Mouse (Mus musculus): ENCODE results near the gene Cyp2d22. TPM values are rescaled to one million over a fixed set of nuclear protein-coding genes. Genes with fewer than 3 reads are reported as not detected.
A peak's percentile ranks its signal among the peaks of the same experiment; 100 is the strongest.

Cyp2d22 gene
- polyA plus RNA-seq, 1 experiment from 2014 or later = 10.9 TPM

DNA sequence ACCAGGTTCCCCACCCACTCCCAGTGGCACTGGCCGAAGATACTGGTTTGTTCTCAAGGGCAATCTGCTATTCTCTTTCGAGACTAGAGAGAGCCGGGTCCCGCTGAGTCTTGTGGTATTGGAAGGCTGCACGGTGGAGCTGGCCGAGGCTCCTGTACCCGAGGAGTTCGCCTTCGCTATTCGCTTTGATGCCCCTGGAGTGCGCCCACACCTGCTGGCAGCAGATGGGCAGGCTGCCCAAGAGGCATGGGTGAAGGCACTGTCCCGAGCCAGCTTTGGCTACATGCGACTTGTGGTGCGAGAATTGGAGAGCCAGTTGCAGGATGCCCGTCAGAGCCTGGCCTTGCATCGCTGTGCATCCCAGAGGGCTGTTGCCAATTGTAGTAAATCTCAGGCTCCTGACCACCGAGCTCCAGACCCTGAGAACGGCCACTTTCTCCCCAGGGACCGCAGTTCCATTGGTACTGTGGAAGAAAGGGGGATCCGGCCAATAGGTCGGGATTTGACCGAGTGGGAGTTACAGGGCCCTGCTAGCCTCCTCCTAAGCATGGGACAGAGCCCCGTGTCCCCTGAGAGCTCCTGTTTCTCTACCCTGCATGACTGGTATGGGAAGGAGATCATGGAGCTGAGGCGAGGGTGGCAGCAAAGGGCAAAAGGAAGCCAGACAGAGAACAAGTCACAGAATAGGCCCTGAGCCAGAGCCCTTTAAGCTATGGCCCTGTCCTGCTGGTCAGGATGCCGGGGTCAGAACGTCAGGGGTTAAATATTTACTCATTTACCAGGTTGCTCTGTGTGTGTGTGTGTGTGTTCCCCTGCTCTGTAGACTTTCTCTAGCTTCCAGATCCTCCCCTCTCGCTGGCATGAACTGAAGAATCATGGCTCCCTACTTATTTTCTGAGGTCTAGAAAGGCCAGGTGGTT is 36.4 kb downstream of the Cyp2d22 start:
- no peak overlapping the region for H3K4me2 ChIP-seq (replicated peaks)
- no peak for ATAC-seq (ENCODE audit: insufficient number of reproducible peaks, insufficient read depth, low FRiP score, low TSS enrichment)
- peaks cover 10% of the 10 kb centered on the region for H3K36me3 ChIP-seq
- H3K4me3 ChIP-seq = no peak overlapping the region
- peaks cover 29% of the 10 kb centered on the region for H3K4me1 ChIP-seq
- H3K9me3 ChIP-seq = no peaks in the 10 kb centered on the region
- no peak overlapping the region for H3K27ac ChIP-seq
- H3K9ac ChIP-seq = no peak overlapping the region
- WGBS = 89% methylated on average over 27 of the region's 27 CpGs
- H3K27me3 ChIP-seq = no peaks in the 10 kb centered on the region

- H3K27ac ChIP-seq = 0 out of 2 replicates have a peak overlapping the region, but pooled peaks have one; percentile 67
- no peaks in the 10 kb centered on the region for H3K27me3 ChIP-seq
- no peak for ATAC-seq (ENCODE audit: insufficient number of reproducible peaks, insufficient read depth, low FRiP score, low TSS enrichment)
- no peak overlapping the region for H3K9ac ChIP-seq
- H3K4me3 ChIP-seq = no peak overlapping the region
- H3K4me1 ChIP-seq = peaks cover 33% of the 10 kb centered on the region
- no peaks in the 10 kb centered on the region for H3K36me3 ChIP-seq
- H3K4me2 ChIP-seq (replicated peaks) = no peak overlapping the region
- 72% methylated on average over 5 of the region's 5 CpGs for WGBS
- H3K9me3 ChIP-seq = no peaks in the 10 kb centered on the region
Measured at GRCm38 (mm10) chr15:82342543-82342935, 37.5 kb downstream of the Cyp2d22 start.

- WGBS = 60% methylated on average over 15 of the region's 15 CpGs
- Histone ChIP-seq H3K4me3 (peak overlapping the region; percentile 48), H3K27me3 (no peaks in the 10 kb centered on the region), H3K27ac (peak overlapping the region; percentile 67), H3K9me3 (no peaks in the 10 kb centered on the region), H3K9ac (peak overlapping the region; percentile 79; the same call in 1 of the 2 replicates), H3K4me1 (peaks cover 32% of the 10 kb centered on the region), H3K4me2 (replicated peaks) (peak overlapping the region; percentile 76), H3K36me3 (no peaks in the 10 kb centered on the region)
- no peak for ATAC-seq (ENCODE audit: insufficient number of reproducible peaks, insufficient read depth, low FRiP score, low TSS enrichment)
Measured at GRCm38 (mm10) chr15:82341675-82342542, 38.2 kb downstream of the Cyp2d22 start.

DNA sequence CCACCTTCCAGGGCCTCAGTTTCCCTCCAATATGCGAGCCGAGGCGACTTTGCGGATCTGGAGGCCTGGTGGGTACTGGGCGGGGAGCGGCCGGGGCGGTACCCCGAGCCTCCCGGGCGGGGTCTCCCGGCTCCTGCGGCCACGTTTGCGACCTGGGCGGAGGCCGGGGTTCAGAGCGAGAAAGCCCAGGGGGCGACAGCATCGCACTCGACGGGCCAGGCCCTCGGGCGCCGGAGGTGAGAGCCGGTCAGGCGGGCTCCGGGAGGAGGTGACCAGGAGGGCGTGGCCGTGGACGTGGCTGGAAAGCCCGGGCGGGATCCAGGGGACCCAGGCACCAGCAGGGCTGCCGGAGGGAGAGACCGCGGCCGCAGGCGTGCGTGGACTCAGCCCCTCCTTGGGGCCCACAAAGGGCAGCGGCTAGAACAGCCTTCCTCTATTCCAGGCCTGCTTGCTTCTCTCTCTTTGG is 39.0 kb downstream of the Cyp2d22 start:
- H3K27ac ChIP-seq = peak overlapping the region; percentile 67
- H3K27me3 ChIP-seq = no peaks in the 10 kb centered on the region
- 2% methylated on average over 40 of the region's 40 CpGs for WGBS
- H3K4me2 ChIP-seq (replicated peaks) = peak overlapping the region; percentile 76
- H3K4me1 ChIP-seq = peaks cover 31% of the 10 kb centered on the region
- peaks cover 4% of the 10 kb centered on the region; the same call in 1 of the 2 replicates for H3K36me3 ChIP-seq
- peak overlapping the region; percentile 79 for H3K9ac ChIP-seq
- no peaks in the 10 kb centered on the region for H3K9me3 ChIP-seq
- H3K4me3 ChIP-seq = peak overlapping the region; percentile 48
- no peak for ATAC-seq (ENCODE audit: insufficient number of reproducible peaks, insufficient read depth, low FRiP score, low TSS enrichment)

GRCm38 (mm10) chr15:82340414-82341035 is 39.5 kb downstream of the Cyp2d22 start:
- H3K27me3 ChIP-seq = no peaks in the 10 kb centered on the region
- H3K27ac ChIP-seq = peak overlapping the region; percentile 67
- no peak for ATAC-seq (ENCODE audit: insufficient number of reproducible peaks, insufficient read depth, low FRiP score, low TSS enrichment)
- peak overlapping the region; percentile 48 for H3K4me3 ChIP-seq
- H3K9me3 ChIP-seq = no peaks in the 10 kb centered on the region
- WGBS = 39% methylated on average over 21 of the region's 21 CpGs
- peak overlapping the region; percentile 76 for H3K4me2 ChIP-seq (replicated peaks)
- peaks cover 31% of the 10 kb centered on the region for H3K4me1 ChIP-seq
- H3K9ac ChIP-seq = peak overlapping the region; percentile 79
- H3K36me3 ChIP-seq = peaks cover 7% of the 10 kb centered on the region; the same call in 1 of the 2 replicates

GRCm38 (mm10) chr15:82339634-82340254 is 40.3 kb downstream of the Cyp2d22 start:
- Histone ChIP-seq H3K27ac (no peak overlapping the region), H3K4me3 (no peak overlapping the region), H3K4me2 (replicated peaks) (no peak overlapping the region), H3K9me3 (no peaks in the 10 kb centered on the region), H3K9ac (no peak overlapping the region), H3K27me3 (no peaks in the 10 kb centered on the region), H3K4me1 (peaks cover 31% of the 10 kb centered on the region), H3K36me3 (peaks cover 15% of the 10 kb centered on the region)
- no peak for ATAC-seq (ENCODE audit: insufficient number of reproducible peaks, insufficient read depth, low FRiP score, low TSS enrichment)
- WGBS = 66% methylated on average over 8 of the region's 8 CpGs

DNA sequence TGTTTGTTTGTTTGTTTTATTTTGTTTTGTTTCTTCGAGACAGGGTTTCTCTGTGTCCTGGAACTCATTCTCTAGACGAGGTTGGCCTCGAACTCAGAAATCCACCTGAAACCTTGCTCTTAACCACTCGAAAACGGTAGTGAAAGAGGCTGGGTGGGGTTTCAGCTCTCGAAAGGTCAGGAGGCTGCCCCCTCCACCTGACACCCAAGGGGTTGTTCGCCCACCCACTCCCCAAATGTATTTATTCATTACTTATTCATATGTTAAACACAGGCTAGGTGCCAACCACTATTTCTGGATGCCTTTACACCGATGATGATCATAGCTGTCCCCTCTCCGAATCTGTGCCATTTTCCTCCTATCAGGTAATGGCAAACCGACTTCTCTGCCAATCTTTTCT is 40.9 kb downstream of the Cyp2d22 start:
- Histone ChIP-seq H3K4me3 (peak overlapping the region; percentile 48), H3K36me3 (peaks cover 21% of the 10 kb centered on the region), H3K4me2 (replicated peaks) (peak overlapping the region; percentile 63), H3K27me3 (no peaks in the 10 kb centered on the region), H3K4me1 (peaks cover 31% of the 10 kb centered on the region), H3K27ac (no peak overlapping the region), H3K9ac (peak overlapping the region; percentile 60; the same call in 1 of the 2 replicates), H3K9me3 (no peaks in the 10 kb centered on the region)
- WGBS = 55% methylated on average over 10 of the region's 10 CpGs
- no peak for ATAC-seq (ENCODE audit: insufficient number of reproducible peaks, insufficient read depth, low FRiP score, low TSS enrichment)

DNA sequence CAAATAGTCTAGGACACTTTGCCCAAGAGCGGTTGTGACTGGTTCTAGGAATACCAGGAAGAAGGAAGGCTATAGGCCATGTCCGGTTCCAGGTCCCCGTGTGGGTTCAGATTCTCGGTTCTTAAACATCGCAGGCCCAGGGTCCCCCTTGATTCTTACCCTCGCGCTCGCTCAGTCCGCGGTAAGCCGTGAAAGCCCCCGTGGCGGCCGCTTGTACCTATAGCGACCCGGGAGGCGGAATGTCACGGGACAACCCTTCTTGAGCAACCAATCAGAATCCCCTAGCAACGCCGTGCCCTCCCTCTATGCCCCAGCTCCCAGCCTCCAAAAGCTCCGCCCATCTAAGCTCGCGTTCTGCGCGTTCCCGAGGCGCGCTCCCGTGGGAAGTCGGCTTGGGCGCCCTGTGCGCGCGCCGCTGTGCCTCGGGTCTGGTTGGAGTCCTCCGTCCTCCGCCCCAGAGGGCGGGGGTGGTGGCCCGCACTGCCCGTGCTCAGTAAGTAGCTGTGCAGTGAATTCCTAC is 41.4 kb downstream of the Cyp2d22 start, which contains the start of the genes Naga, Pheta2 and Smdt1:
Naga (minus strand) TSS at position 333 of the 520 bp plus-strand sequence.
Pheta2 (plus strand) TSS at position 350 of the 520 bp plus-strand sequence.
Smdt1 (plus strand) TSS at position 367 of the 520 bp plus-strand sequence.
- Histone ChIP-seq H3K27me3 (no peaks in the 10 kb centered on the region), H3K4me3 (peak within 1 kb of the TSS; percentile 48), H3K36me3 (peaks cover 24% of the 10 kb centered on the region), H3K9me3 (no peaks in the 10 kb centered on the region), H3K27ac (peak within 1 kb of the TSS; percentile 13; the same call in 1 of the 2 replicates), H3K4me2 (replicated peaks) (peak within 1 kb of the TSS; percentile 63), H3K9ac (peak within 1 kb of the TSS; percentile 60), H3K4me1 (peaks cover 31% of the 10 kb centered on the region)
- under 1% methylated on average over 41 of the region's 41 CpGs for WGBS
- peak; percentile 72; the same call in 1 of the 2 replicates for ATAC-seq (ENCODE audit: insufficient number of reproducible peaks, insufficient read depth, low FRiP score, low TSS enrichment)

- 36% methylated on average over 4 of the region's 4 CpGs for WGBS
- 0 out of 2 replicates have a peak overlapping the region, but pooled peaks have one; percentile 13 for H3K27ac ChIP-seq
- H3K4me3 ChIP-seq = peak overlapping the region; percentile 48
- peak overlapping the region; percentile 60; the same call in 1 of the 2 replicates for H3K9ac ChIP-seq
- H3K27me3 ChIP-seq = no peaks in the 10 kb centered on the region
- H3K4me1 ChIP-seq = peaks cover 31% of the 10 kb centered on the region
- H3K4me2 ChIP-seq (replicated peaks) = peak overlapping the region; percentile 63
- H3K9me3 ChIP-seq = no peaks in the 10 kb centered on the region
- peaks cover 24% of the 10 kb centered on the region for H3K36me3 ChIP-seq
- ATAC-seq (ENCODE audit: insufficient number of reproducible peaks, insufficient read depth, low FRiP score, low TSS enrichment) = no peak
Measured at GRCm38 (mm10) chr15:82337875-82338274, 42.2 kb downstream of the Cyp2d22 start.

- 70% methylated on average over 12 of the region's 12 CpGs for WGBS
- no peak overlapping the region for H3K9ac ChIP-seq
- no peak for ATAC-seq (ENCODE audit: insufficient number of reproducible peaks, insufficient read depth, low FRiP score, low TSS enrichment)
Measured at GRCm38 (mm10) chr15:82336629-82337028, 43.4 kb downstream of the Cyp2d22 start.

More at GRCm38 (mm10) chr15:82336629-82337028, 43.4 kb downstream of the Cyp2d22 start:
- Histone ChIP-seq H3K27ac (no peak overlapping the region), H3K36me3 (peaks cover 33% of the 10 kb centered on the region), H3K4me2 (replicated peaks) (no peak overlapping the region), H3K27me3 (no peaks in the 10 kb centered on the region), H3K9me3 (no peaks in the 10 kb centered on the region), H3K4me3 (no peak overlapping the region), H3K4me1 (peaks cover 28% of the 10 kb centered on the region)
